Mouse (Mus musculus): ENCODE data around the gene Lrch4.

- TF ChIP-seq POLR2A (IDR thresholded peaks at IDR 0.05; ENCODE audit: low read depth, low read length) (no peak), CTCF (IDR thresholded peaks at IDR 0.05; ENCODE audit: extremely low read depth, insufficient read depth, insufficient read length, insufficient replicate concordance) (peak; percentile 41; the same call in 1 of the 2 replicates)
These were observed 12.1 kb downstream of the Lrch4 start, which contains the start of gene Sap25 for GRCm38 (mm10) chr5:137641054-137641453.

All from spleen, adult 2 months (tissue).